Mouse (Mus musculus): ENCODE measurements around the gene Anapc7. TPM values are rescaled to one million over a fixed set of nuclear protein-coding genes. Genes with fewer than 3 reads are reported as not detected.
"Not testable (repeated sequence)": the region's sequence is repeated elsewhere in the genome, so short reads cannot be mapped to it uniquely, and the experiment has no call there.

Anapc7 gene
- polyA plus RNA-seq, 1 experiment from 2014 or later = 27.5 TPM

DNA sequence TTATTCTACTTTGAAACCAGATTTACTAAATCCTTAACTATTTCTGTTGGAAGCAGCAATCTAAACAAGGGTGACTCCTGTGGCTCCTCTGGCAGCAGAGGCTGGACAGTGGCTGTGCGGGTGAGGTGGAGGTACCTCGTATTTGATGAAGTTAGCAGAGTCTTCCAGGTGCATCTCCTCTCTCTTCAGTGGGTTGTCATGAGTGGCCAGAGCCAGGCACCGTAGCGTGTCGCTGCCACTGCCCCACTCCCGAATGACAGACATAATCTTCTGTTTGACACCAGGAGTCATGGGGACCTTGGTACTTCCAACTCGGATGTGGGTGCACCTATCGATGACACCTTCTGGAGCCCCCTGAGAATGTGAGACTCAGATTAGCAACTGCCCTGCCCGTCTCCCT, 39.9 kb downstream of the Anapc7 start:
- 94% methylated on average over 9 of the region's 9 CpGs for WGBS
- H3K27me3 ChIP-seq (ENCODE audit: control insufficient read depth, insufficient read depth, low read length) = no peaks in the 10 kb centered on the region
- no peak for DNase-seq
- no peak overlapping the region for H3K4me2 ChIP-seq (ENCODE audit: low read length)
- H3K9me3 ChIP-seq (ENCODE audit: control insufficient read depth, low read length) = no peaks in the 10 kb centered on the region
- no peak overlapping the region for H3K27ac ChIP-seq (replicated peaks; ENCODE audit: low read depth, low read length)
- no peak overlapping the region for H3K4me3 ChIP-seq (replicated peaks; ENCODE audit: low read depth, low read length)
- ATAC-seq (ENCODE audit: low FRiP score, low TSS enrichment) = no peak
- H3K36me3 ChIP-seq (ENCODE audit: control insufficient read depth, insufficient read depth, low read length) = peaks cover 100% of the 10 kb centered on the region
- no peak overlapping the region for H3K9ac ChIP-seq (replicated peaks; ENCODE audit: low read length)
- no peaks in the 10 kb centered on the region for H3K4me1 ChIP-seq (ENCODE audit: control insufficient read depth, insufficient read depth, low read length)

DNA sequence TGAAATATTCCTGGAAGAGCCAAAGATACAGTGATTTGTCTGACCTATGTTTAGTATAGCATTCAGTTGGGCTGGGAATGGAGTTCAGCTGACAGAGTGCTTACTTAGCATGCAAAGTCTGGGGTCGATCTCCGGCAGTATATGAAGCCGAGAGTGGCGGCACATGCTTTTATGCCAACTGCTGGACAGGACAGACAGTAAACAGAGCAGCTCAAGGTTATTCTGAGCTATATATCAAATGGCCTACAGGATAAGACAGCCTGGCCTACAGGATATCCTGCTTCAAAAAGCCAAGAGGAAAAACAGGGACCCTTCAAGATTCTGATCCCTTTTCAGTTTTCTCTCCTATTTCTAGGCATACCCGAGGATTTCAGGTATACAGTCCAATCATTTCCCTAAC, 50.2 kb downstream of the Anapc7 start:
- H3K27ac ChIP-seq (replicated peaks; ENCODE audit: low read depth, low read length) = no peak overlapping the region
- peaks cover 87% of the 10 kb centered on the region for H3K36me3 ChIP-seq (ENCODE audit: control insufficient read depth, insufficient read depth, low read length)
- H3K9ac ChIP-seq (replicated peaks; ENCODE audit: low read length) = no peak overlapping the region
- H3K4me1 ChIP-seq (ENCODE audit: control insufficient read depth, insufficient read depth, low read length) = no peaks in the 10 kb centered on the region
- no peaks in the 10 kb centered on the region for H3K9me3 ChIP-seq (ENCODE audit: control insufficient read depth, low read length)
- no peak for ATAC-seq (ENCODE audit: low FRiP score, low TSS enrichment)
- H3K4me3 ChIP-seq (replicated peaks; ENCODE audit: low read depth, low read length) = no peak overlapping the region
- no peak for DNase-seq
- no peak overlapping the region for H3K4me2 ChIP-seq (ENCODE audit: low read length)
- H3K27me3 ChIP-seq (ENCODE audit: control insufficient read depth, insufficient read depth, low read length) = no peaks in the 10 kb centered on the region
- 87% methylated on average over 5 of the region's 5 CpGs for WGBS

DNA sequence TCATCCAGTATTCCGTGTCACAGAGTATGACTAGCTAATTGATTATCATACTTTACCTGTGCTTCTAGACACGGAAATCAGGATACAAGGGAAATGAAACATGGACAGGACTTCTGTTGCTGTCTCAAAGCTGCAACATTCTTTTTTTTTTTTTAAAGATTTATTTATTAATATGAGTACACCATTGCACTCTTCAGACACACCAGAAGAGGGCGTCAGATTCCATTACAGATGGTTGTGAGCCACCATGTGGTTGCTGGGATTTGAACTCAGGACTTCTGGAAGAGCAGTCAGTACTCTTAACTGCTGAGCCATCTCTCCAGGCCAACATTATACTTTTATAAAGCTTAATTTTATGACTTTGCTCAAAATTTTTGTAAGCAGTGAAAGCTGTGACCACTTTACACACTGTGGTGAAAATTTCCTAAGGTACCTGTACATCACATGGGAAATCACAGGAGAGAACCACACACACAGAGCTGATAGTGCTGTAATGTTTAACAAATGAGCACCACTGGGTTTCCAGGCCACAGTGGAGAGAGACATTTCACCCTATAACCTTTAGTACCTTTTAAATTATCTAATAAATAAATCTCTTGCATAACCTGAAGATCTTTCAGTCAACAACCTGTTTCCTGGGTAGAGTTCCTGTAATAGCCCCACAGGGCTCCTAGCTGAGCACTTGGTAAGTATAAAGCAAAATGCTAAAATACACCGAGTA, 53.3 kb downstream of the Anapc7 start:
- Histone ChIP-seq H3K4me1 (ENCODE audit: control insufficient read depth, insufficient read depth, low read length) (no peaks in the 10 kb centered on the region), H3K36me3 (ENCODE audit: control insufficient read depth, insufficient read depth, low read length) (peaks cover 66% of the 10 kb centered on the region), H3K27ac (replicated peaks; ENCODE audit: low read depth, low read length) (no peak overlapping the region), H3K9me3 (ENCODE audit: control insufficient read depth, low read length) (no peaks in the 10 kb centered on the region), H3K9ac (replicated peaks; ENCODE audit: low read length) (no peak overlapping the region), H3K27me3 (ENCODE audit: control insufficient read depth, insufficient read depth, low read length) (no peaks in the 10 kb centered on the region), H3K4me2 (ENCODE audit: low read length) (no peak overlapping the region), H3K4me3 (replicated peaks; ENCODE audit: low read depth, low read length) (no peak overlapping the region)
- DNase-seq (no peak), ATAC-seq (ENCODE audit: low FRiP score, low TSS enrichment) (no peak)
- WGBS = 87% methylated on average over 4 of the region's 4 CpGs

DNA sequence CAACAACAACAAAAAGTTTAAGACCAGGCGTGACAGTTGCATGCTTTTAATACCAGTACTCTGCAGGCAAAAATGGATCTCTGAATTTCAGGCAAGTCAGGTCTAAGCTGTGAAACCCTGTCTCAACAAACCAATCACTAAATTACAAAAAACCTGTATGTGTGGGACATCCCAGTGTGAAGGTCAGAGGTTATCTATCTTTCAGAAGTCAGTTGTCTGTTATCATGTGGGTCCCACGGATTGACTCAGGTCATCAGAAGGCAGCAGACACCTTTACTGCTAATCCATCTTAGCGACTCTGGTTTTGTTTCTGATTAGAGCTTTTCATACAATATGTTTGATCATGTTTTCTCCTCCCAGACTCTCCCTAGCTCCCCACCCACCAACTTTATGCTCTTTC, 54.6 kb downstream of the Anapc7 start:
- DNase-seq (no peak), ATAC-seq (ENCODE audit: low FRiP score, low TSS enrichment) (no peak)
- Histone ChIP-seq H3K36me3 (ENCODE audit: control insufficient read depth, insufficient read depth, low read length) (peaks cover 61% of the 10 kb centered on the region), H3K27ac (replicated peaks; ENCODE audit: low read depth, low read length) (no peak overlapping the region), H3K27me3 (ENCODE audit: control insufficient read depth, insufficient read depth, low read length) (no peaks in the 10 kb centered on the region), H3K9ac (replicated peaks; ENCODE audit: low read length) (no peak overlapping the region), H3K4me2 (ENCODE audit: low read length) (no peak overlapping the region), H3K4me1 (ENCODE audit: control insufficient read depth, insufficient read depth, low read length) (no peaks in the 10 kb centered on the region), H3K4me3 (replicated peaks; ENCODE audit: low read depth, low read length) (no peak overlapping the region), H3K9me3 (ENCODE audit: control insufficient read depth, low read length) (no peaks in the 10 kb centered on the region)
- 86% methylated on average over 3 of the region's 3 CpGs for WGBS

DNA sequence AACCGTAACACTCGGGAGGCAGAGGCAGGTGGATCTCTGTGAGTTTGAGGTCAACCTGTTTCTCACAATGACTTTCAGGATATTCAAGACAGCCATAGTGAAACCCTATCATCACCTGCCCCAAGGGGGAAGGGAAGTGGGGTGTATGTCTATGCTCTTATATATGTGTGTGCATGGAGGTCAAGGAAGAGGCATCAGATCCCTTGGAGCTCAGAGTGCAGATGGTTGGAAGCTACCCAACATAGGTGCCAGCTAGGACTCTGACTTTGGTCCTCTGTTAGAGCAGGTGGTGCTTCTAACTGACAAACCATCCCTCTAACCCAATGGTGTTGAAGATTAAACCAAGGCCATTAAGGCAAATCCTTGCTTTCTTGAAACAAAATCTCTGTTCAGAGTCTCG, 56.0 kb downstream of the Anapc7 start:
- Histone ChIP-seq H3K4me1 (ENCODE audit: control insufficient read depth, insufficient read depth, low read length) (no peaks in the 10 kb centered on the region), H3K27ac (replicated peaks; ENCODE audit: low read depth, low read length) (no peak overlapping the region), H3K27me3 (ENCODE audit: control insufficient read depth, insufficient read depth, low read length) (no peaks in the 10 kb centered on the region), H3K4me3 (replicated peaks; ENCODE audit: low read depth, low read length) (no peak overlapping the region), H3K9ac (replicated peaks; ENCODE audit: low read length) (no peak overlapping the region), H3K9me3 (ENCODE audit: control insufficient read depth, low read length) (no peaks in the 10 kb centered on the region), H3K4me2 (ENCODE audit: low read length) (no peak overlapping the region), H3K36me3 (ENCODE audit: control insufficient read depth, insufficient read depth, low read length) (peaks cover 60% of the 10 kb centered on the region)
- WGBS = 95% methylated on average over 3 of the region's 3 CpGs
- no peak for ATAC-seq (ENCODE audit: low FRiP score, low TSS enrichment)
- DNase-seq = no peak

DNA sequence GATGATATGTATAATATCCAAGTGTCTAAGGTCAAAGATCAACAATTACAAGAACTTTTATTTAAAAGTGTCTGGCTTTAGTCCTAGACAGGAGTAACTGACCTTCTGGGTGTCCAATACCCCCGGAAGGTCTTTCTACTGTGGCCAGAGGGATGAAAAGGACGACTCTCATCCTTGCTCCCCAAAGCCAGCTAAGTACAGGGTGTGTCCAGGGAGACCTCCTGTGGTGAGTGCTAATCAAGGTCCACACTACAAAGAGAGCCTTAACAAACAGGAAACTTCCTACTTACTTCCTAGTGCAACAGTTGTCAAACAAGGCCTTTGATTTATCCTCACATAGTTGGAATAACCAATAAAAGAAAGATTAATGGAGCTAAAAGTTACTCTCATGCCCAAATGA, 57.6 kb downstream of the Anapc7 start:
- Histone ChIP-seq H3K4me1 (ENCODE audit: control insufficient read depth, insufficient read depth, low read length) (no peaks in the 10 kb centered on the region), H3K9me3 (ENCODE audit: control insufficient read depth, low read length) (no peaks in the 10 kb centered on the region), H3K4me3 (replicated peaks; ENCODE audit: low read depth, low read length) (no peak overlapping the region), H3K4me2 (ENCODE audit: low read length) (no peak overlapping the region), H3K9ac (replicated peaks; ENCODE audit: low read length) (no peak overlapping the region), H3K27ac (replicated peaks; ENCODE audit: low read depth, low read length) (no peak overlapping the region), H3K27me3 (ENCODE audit: control insufficient read depth, insufficient read depth, low read length) (no peaks in the 10 kb centered on the region), H3K36me3 (ENCODE audit: control insufficient read depth, insufficient read depth, low read length) (peaks cover 56% of the 10 kb centered on the region)
- 56% methylated on average over 2 of the region's 2 CpGs for WGBS
- DNase-seq = no peak
- ATAC-seq (ENCODE audit: low FRiP score, low TSS enrichment) = no peak

DNA sequence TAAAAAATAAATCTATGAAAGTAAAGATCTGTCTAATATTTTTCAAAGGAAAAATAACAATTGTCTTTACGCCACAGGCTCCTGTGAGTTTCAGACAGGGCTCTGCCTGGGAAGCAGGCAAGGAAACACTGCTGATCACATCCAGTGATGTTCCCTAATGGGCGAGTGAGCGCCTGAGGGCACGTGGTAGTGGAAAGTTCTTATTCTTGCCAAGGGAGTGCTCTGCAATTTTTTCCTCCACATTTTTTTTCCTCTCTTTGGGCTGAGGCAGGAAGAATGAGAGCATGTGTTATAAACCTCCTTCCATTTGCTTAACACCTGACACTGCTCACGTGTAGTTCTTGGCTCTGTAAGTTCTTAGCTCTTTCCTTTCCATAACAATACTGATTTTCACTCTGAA, 60.4 kb downstream of the Anapc7 start:
- Histone ChIP-seq H3K36me3 (ENCODE audit: control insufficient read depth, insufficient read depth, low read length) (peaks cover 62% of the 10 kb centered on the region), H3K9me3 (ENCODE audit: control insufficient read depth, low read length) (no peaks in the 10 kb centered on the region)

DNA sequence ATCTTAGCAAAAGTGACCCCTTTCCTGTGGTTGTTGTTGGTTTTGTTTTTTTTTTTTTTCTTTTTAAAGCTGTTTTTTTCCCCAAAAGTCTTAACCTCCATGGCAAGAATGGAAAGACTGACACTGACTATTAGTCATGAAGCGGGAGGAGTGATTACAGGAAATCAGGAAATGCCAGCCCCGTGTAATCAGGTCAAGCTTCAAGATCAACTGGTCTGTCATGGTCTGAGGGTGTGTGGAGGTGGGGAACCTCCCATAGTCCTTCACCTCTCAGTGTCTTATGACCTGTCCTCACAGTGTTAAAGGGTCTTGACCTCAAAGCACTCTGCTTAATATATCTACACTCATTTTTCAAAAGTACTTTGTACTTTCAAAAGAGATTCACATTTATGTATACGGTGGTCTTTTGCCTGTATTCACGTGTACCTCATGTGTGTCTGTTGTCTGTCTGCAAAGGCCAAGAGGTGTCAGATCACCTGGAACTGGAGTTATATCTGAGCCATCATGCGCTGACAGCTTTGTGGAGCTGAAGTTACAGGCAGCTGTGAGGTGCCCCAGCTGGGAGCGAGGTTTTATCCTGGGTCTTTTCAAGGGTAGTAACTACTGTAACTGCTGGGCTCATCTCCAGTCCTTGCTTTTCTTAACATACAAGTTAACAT, 61.4 kb downstream of the Anapc7 start:
- Histone ChIP-seq H3K27ac (replicated peaks; ENCODE audit: low read depth, low read length) (no peak overlapping the region), H3K4me1 (ENCODE audit: control insufficient read depth, insufficient read depth, low read length) (no peaks in the 10 kb centered on the region), H3K4me3 (replicated peaks; ENCODE audit: low read depth, low read length) (no peak overlapping the region), H3K27me3 (ENCODE audit: control insufficient read depth, insufficient read depth, low read length) (no peaks in the 10 kb centered on the region), H3K9me3 (ENCODE audit: control insufficient read depth, low read length) (no peaks in the 10 kb centered on the region), H3K9ac (replicated peaks; ENCODE audit: low read length) (no peak overlapping the region), H3K36me3 (ENCODE audit: control insufficient read depth, insufficient read depth, low read length) (peaks cover 65% of the 10 kb centered on the region), H3K4me2 (ENCODE audit: low read length) (no peak overlapping the region)
- ATAC-seq (ENCODE audit: low FRiP score, low TSS enrichment) (no peak), DNase-seq (no peak)
- 93% methylated on average over 6 of the region's 6 CpGs for WGBS

More for the DNA sequence above, 60.4 kb downstream of the Anapc7 start:
- ATAC-seq (ENCODE audit: low FRiP score, low TSS enrichment) (no peak), DNase-seq (no peak)
- no peak overlapping the region for H3K27ac ChIP-seq (replicated peaks; ENCODE audit: low read depth, low read length)
- no peaks in the 10 kb centered on the region for H3K4me1 ChIP-seq (ENCODE audit: control insufficient read depth, insufficient read depth, low read length)
- no peak overlapping the region for H3K4me2 ChIP-seq (ENCODE audit: low read length)
- H3K27me3 ChIP-seq (ENCODE audit: control insufficient read depth, insufficient read depth, low read length) = no peaks in the 10 kb centered on the region
- no peak overlapping the region for H3K4me3 ChIP-seq (replicated peaks; ENCODE audit: low read depth, low read length)
- 90% methylated on average over 5 of the region's 5 CpGs for WGBS
- no peak overlapping the region for H3K9ac ChIP-seq (replicated peaks; ENCODE audit: low read length)

DNA sequence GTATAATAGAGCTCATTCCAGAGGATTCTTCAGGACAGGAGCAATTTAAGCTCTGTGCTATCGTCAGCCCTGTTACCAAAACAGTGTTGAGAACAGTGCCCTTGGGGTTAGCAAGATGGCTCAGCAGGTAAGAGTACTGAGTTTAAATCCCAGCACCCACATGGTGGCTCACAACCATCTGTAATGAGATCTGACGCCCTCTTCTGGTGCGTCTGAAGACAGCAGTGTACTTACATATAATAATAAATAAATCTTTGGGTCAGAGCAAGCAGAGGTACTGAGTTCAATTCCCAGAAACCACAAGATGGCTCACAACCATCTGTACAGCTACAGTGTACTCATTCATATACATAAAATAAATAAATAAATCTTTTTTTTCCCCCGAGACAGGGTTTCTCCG, 64.8 kb downstream of the Anapc7 start:
- DNase-seq; H3K4me1 ChIP-seq (ENCODE audit: control insufficient read depth, insufficient read depth, low read length); H3K27me3 ChIP-seq (ENCODE audit: control insufficient read depth, insufficient read depth, low read length); H3K27ac ChIP-seq (replicated peaks; ENCODE audit: low read depth, low read length); H3K9me3 ChIP-seq (ENCODE audit: control insufficient read depth, low read length); H3K4me2 ChIP-seq (ENCODE audit: low read length); H3K9ac ChIP-seq (replicated peaks; ENCODE audit: low read length); H3K4me3 ChIP-seq (replicated peaks; ENCODE audit: low read depth, low read length); ATAC-seq (ENCODE audit: low FRiP score, low TSS enrichment): not testable (repeated sequence)
- peaks cover 83% of the 10 kb centered on the region for H3K36me3 ChIP-seq (ENCODE audit: control insufficient read depth, insufficient read depth, low read length)
- WGBS = 83% methylated on average over 5 of the region's 5 CpGs

Measured in midbrain, embryonic 14.5 days (tissue).